ENCODE assay signal across 21 mouse cellular contexts in genomic region chr2:25585601-25586000, GRCm38 (mm10). TPM values are rescaled to one million over a fixed set of nuclear protein-coding genes. Genes with fewer than 3 reads are reported as not detected.
A peak's percentile ranks its signal among the peaks of the same experiment; 100 is the strongest.
DNase-seq lines count a peak whose midpoint lies in the region; ATAC-seq and TF ChIP-seq lines count a peak whose summit lies in the region.
"Had no signal": no experiment of that assay in that cellular context is flagged by ENCODE, and none has a peak within 500 bp of the region (broad histone marks: within the 10 kb centered on the region; RNA-seq: fewer than 3 reads in every experiment).

No protein-coding gene starts in this region.

- H3K27me3 ChIP-seq in forebrain, embryonic 16.5 days (replicated peaks; ENCODE audit: control insufficient read depth, insufficient read depth, low read length), result peaks cover 6% of the 10 kb centered on the region

- no peak overlapping the region for H3K4me3 ChIP-seq in left cerebral cortex, adult 2 months
- H3K4me3 ChIP-seq in forebrain, embryonic 16.5 days (replicated peaks; ENCODE audit: low read length), result no peak overlapping the region
- H3K4me3 ChIP-seq: embryonic facial prominence, embryonic 10.5 days; forebrain, embryonic 13.5 days; heart, embryonic 10.5 days; hindbrain, embryonic 10.5 days; intestine, embryonic 15.5 days had no signal

- DNase-seq in adrenal gland, postnatal 10 days, result peak; percentile 14
- DNase-seq in adrenal gland, postnatal 14 days, result no peak
- peak; percentile 37 for DNase-seq in cerebellum, adult 8-10 months
- DNase-seq in cerebellum, adult 9-10 months, result no peak
- DNase-seq in left cerebral cortex, adult 2 months (ENCODE audit: extremely low spot score in 1 of 2, low spot score in 2 of 2), result no peak
- no peak for DNase-seq in left cerebral cortex, adult 8-10 months (ENCODE audit: low spot score in 2 of 2)
- DNase-seq: adrenal gland, adult 8-10 months; B cell, adult 2 months; gastrocnemius, postnatal 10 days; heart, adult 18-20 months; heart, postnatal 10 days; kidney, adult 18-20 months had no signal

- H3K27ac ChIP-seq in left cerebral cortex, adult 2 months, result peak overlapping the region; percentile 96
- H3K27ac ChIP-seq in forebrain, embryonic 16.5 days (ENCODE audit: low read length), result no peak overlapping the region
- H3K27ac ChIP-seq: embryonic facial prominence, embryonic 10.5 days; forebrain, embryonic 13.5 days; heart, embryonic 10.5 days; hindbrain, embryonic 10.5 days; hindbrain, embryonic 14.5 days; intestine, embryonic 15.5 days had no signal

- no peaks in the 10 kb centered on the region for H3K9me3 ChIP-seq in forebrain, embryonic 16.5 days (ENCODE audit: control insufficient read depth, low read length)
- H3K9me3 ChIP-seq: embryonic facial prominence, embryonic 10.5 days; forebrain, embryonic 13.5 days; heart, embryonic 10.5 days; hindbrain, embryonic 10.5 days; intestine, embryonic 15.5 days had no signal

- peaks cover 15% of the 10 kb centered on the region; the same call in 1 of the 2 replicates for H3K36me3 ChIP-seq in forebrain, embryonic 16.5 days (ENCODE audit: control insufficient read depth, insufficient read depth)

- no peak overlapping the region for H3K9ac ChIP-seq in forebrain, embryonic 16.5 days (replicated peaks; ENCODE audit: low read depth, low read length)
- H3K9ac ChIP-seq: forebrain, embryonic 13.5 days; hindbrain, embryonic 14.5 days; intestine, embryonic 15.5 days had no signal

- intact Hi-C loops in left cerebral cortex, adult 2 months (cut with DNase I), result no loop called here

- WGBS in forebrain, embryonic 16.5 days, result 77% methylated on average over 3 of the region's 3 CpGs

- H3K4me1 ChIP-seq in forebrain, embryonic 16.5 days (replicated peaks; ENCODE audit: control insufficient read depth, insufficient read depth, low read length), result peaks cover 18% of the 10 kb centered on the region

- H3K4me2 ChIP-seq in forebrain, embryonic 16.5 days (ENCODE audit: low read length), result no peak overlapping the region
- H3K4me2 ChIP-seq: forebrain, embryonic 13.5 days; hindbrain, embryonic 14.5 days; intestine, embryonic 15.5 days had no signal

- no peak for ATAC-seq in forebrain, embryonic 16.5 days
- ATAC-seq: CD4-positive, CD25-positive, alpha-beta regulatory T cell, adult 4 months; forebrain, embryonic 13.5 days; intestine, embryonic 15.5 days had no signal

- no peak for TF ChIP-seq CTCF in left cerebral cortex, adult 2 months (IDR thresholded peaks at IDR 0.05)

RNA-seq across cellular contexts. Expression of gene Ajm1, which starts 4.0 kb away (rescaled TPM):
- 1 to 10 TPM; 1.8 to 2.2 TPM for total RNA-seq in adrenal gland, postnatal 10 days (2021)
- total RNA-seq in adrenal gland, postnatal 14 days (2021), result 2.1 and 3.0 TPM in 2 replicates
- 100 to 1,000 TPM; 102 to 104 TPM for total RNA-seq in left cerebral cortex, adult 2 months (2021)
- total RNA-seq in left cerebral cortex, adult 8-10 months (2022), result 10 to 100 TPM; 86.8 to 96.3 (median 92.7) TPM
- 5.8 and 7.7 TPM in 2 replicates for polyA plus RNA-seq in forebrain, embryonic 16.5 days (2015; fragmentation: Nextera tagmentation; extraction: Ambion mirVana)
- polyA plus RNA-seq: CD4-positive, CD25-positive, alpha-beta regulatory T cell, adult 4 months; heart, embryonic 14.5 days had no signal

RNA-seq across cellular contexts. Expression of gene Phpt1, which starts 10.6 kb away (rescaled TPM):
- total RNA-seq in adrenal gland, postnatal 10 days (2021), result 10 to 100 TPM; 63.5 to 82.8 TPM
- total RNA-seq in adrenal gland, postnatal 14 days (2021), result 56.6 and 58.1 TPM in 2 replicates
- total RNA-seq in left cerebral cortex, adult 2 months (2021), result 10 to 100 TPM; 64.0 to 70.5 TPM
- 10 to 100 TPM; 57.8 to 72.0 (median 64.7) TPM for total RNA-seq in left cerebral cortex, adult 8-10 months (2022)
- polyA plus RNA-seq in forebrain, embryonic 16.5 days (2015; fragmentation: Nextera tagmentation; extraction: Ambion mirVana), result 141 and 145 TPM in 2 replicates

RNA-seq across cellular contexts. Expression of gene Mamdc4, which starts 11.0 kb away (rescaled TPM):
- 1 to 10 TPM; 1.6 to 6.3 TPM for total RNA-seq in adrenal gland, postnatal 10 days (2021)
- 4.7 and 5.0 TPM in 2 replicates for total RNA-seq in adrenal gland, postnatal 14 days (2021)
- 1 to 10 TPM; 1.8 to 2.6 TPM for total RNA-seq in left cerebral cortex, adult 2 months (2021)
- total RNA-seq in left cerebral cortex, adult 8-10 months (2022), result 1 to 10 TPM in 3 of 4 experiments, under 1 TPM in 1; 0.46 to 3.1 (median 1.7) TPM
- polyA plus RNA-seq in forebrain, embryonic 16.5 days (2015; fragmentation: Nextera tagmentation; extraction: Ambion mirVana), result 1.0 and 2.8 TPM in 2 replicates

RNA-seq across cellular contexts. Expression of gene Rabl6, which starts 22.7 kb away (rescaled TPM):
- 10 to 100 TPM; 70.0 to 88.5 TPM for total RNA-seq in adrenal gland, postnatal 10 days (2021)
- total RNA-seq in adrenal gland, postnatal 14 days (2021), result 72.7 and 87.8 TPM in 2 replicates
- 100 to 1,000 TPM; 157 to 163 TPM for total RNA-seq in left cerebral cortex, adult 2 months (2021)
- total RNA-seq in left cerebral cortex, adult 8-10 months (2022), result 100 to 1,000 TPM; 135 to 160 (median 145) TPM
- polyA plus RNA-seq in forebrain, embryonic 16.5 days (2015; fragmentation: Nextera tagmentation; extraction: Ambion mirVana), result 67.5 and 73.6 TPM in 2 replicates

RNA-seq across cellular contexts. Expression of gene Edf1, which starts 28.0 kb away (rescaled TPM):
- total RNA-seq in adrenal gland, postnatal 10 days (2021), result 100 to 1,000 TPM; 266 to 285 TPM
- total RNA-seq in adrenal gland, postnatal 14 days (2021), result 312 and 335 TPM in 2 replicates
- 100 to 1,000 TPM; 190 to 202 TPM for total RNA-seq in left cerebral cortex, adult 2 months (2021)
- total RNA-seq in left cerebral cortex, adult 8-10 months (2022), result 100 to 1,000 TPM; 123 to 209 (median 170) TPM
- polyA plus RNA-seq in forebrain, embryonic 16.5 days (2015; fragmentation: Nextera tagmentation; extraction: Ambion mirVana), result 327 and 359 TPM in 2 replicates

Comparison
In these comparisons a context has a peak if more than half of its experiments do, and no peak if none do; other contexts are left out.
1. DNase-seq: peak in adrenal gland, postnatal 10 days (single experiment) and cerebellum, adult 8-10 months (single experiment); none in adrenal gland, postnatal 14 days (single experiment), cerebellum, adult 9-10 months (single experiment), left cerebral cortex, adult 2 months (0 of 2) and left cerebral cortex, adult 8-10 months (0 of 2).
2. RNA of gene Ajm1, which starts 4.0 kb away (total RNA-seq): 102 to 104 TPM in left cerebral cortex, adult 2 months and 86.8 to 96.3 TPM in left cerebral cortex, adult 8-10 months; 1.8 to 2.2 TPM in adrenal gland, postnatal 10 days and 2.1 to 3.0 TPM in adrenal gland, postnatal 14 days; every median in the first group is over 10 times any median in the second.